ENCODE assay signal across 8 mouse cellular contexts in genomic region chr15:80711401-80712151, GRCm38 (mm10). TPM values are rescaled to one million over a fixed set of nuclear protein-coding genes. Genes with fewer than 3 reads are reported as not detected.
DNase-seq lines count a peak whose midpoint lies in the region.

No protein-coding gene starts in this region.

- DNase-seq in MEL-GATA-1-ER (ENCODE audit: extremely low read depth, low read depth): peak; percentile 27
- peak; percentile 68 for DNase-seq in cerebellum, adult 8-10 months
- peak; percentile 38 for DNase-seq in forelimb bud, embryonic 11.5 days (ENCODE audit: low read depth, low spot score)
- DNase-seq in heart, postnatal 4 days: peak; percentile 65
- peak; percentile 44 to 79 for DNase-seq in layer of hippocampus, postnatal 14 days (ENCODE audit: low spot score in 2 of 2)
- DNase-seq in lung, postnatal 14 days: peak; percentile 43
- DNase-seq in retina, embryonic 14.5 days (ENCODE audit: low spot score): peak; percentile 69
- peak; percentile 62 to 79 for DNase-seq in thymus, postnatal 36 days

RNA-seq across cellular contexts. Expression of gene Tnrc6b, which starts 0.5 kb away (rescaled TPM):
- 10 to 100 TPM; 59.5 to 60.8 TPM for total RNA-seq in heart, postnatal 4 days (2021)
- 100 to 1,000 TPM; 110 to 128 TPM for total RNA-seq in layer of hippocampus, postnatal 14 days (2021)

RNA-seq across cellular contexts. Expression of gene Fam83f, which starts 39.9 kb away (rescaled TPM):
- under 1 TPM; 0.17 to 0.23 TPM for total RNA-seq in heart, postnatal 4 days (2021)
- under 1 TPM; 0.17 to 0.25 TPM for total RNA-seq in layer of hippocampus, postnatal 14 days (2021)

Comparison
In these comparisons a context has a peak if more than half of its experiments do, and no peak if none do; other contexts are left out.
1. Peak in every context shown above with its lines: DNase-seq.